Mouse (Mus musculus) heart, embryonic 14.5 days (tissue): ENCODE results near the gene Zbtb46. TPM values are rescaled to one million over a fixed set of nuclear protein-coding genes. Genes with fewer than 3 reads are reported as not detected.

Experiments used
- ATAC-seq: fragments of 200-750 bp; cut with Nextera tagmentation; 2 replicates; pipeline ENCODE4 v1.8.0; 2017; ENCODE audit warnings: low read depth, moderate TSS enrichment; ENCODE audit not compliant: insufficient number of reproducible peaks, insufficient read depth, low FRiP score
- H3K27ac ChIP-seq, 2 experiments: fragments of 200-500 bp in 1 of 2; fragments of 300-500 bp in 1 of 2; sonication (generic) in 1 of 2; replicated peaks in 1 of 2; 2 replicates each; pipeline ENCODE4 v1.5.1; 2012 to 2014; ENCODE audit warnings: low read depth in 2 of 2, low read length in 2 of 2, control low read depth in 1 of 2, mild to moderate bottlenecking in 1 of 2, mixed read lengths in 1 of 2; ENCODE audit not compliant: control insufficient read depth in 1 of 2, insufficient read depth in 1 of 2
- H3K27me3 ChIP-seq: fragments of 300-500 bp; sonication (generic); 2 replicates; pipeline ENCODE4 v1.6.1; 2014; ENCODE audit warnings: mild to moderate bottlenecking, low read length, control low read depth; ENCODE audit not compliant: control insufficient read depth, insufficient read depth
- H3K36me3 ChIP-seq: fragments of 300-500 bp; sonication (generic); 2 replicates; pipeline ENCODE4 v1.6.1; 2014; ENCODE audit warnings: mild to moderate bottlenecking, control low read depth, low read length, mixed read lengths; ENCODE audit not compliant: control insufficient read depth, insufficient read depth
- H3K4me1 ChIP-seq, 2 experiments: fragments of 200-500 bp in 1 of 2; fragments of 300-500 bp in 1 of 2; sonication (generic) in 1 of 2; 2 replicates each; pipeline ENCODE4 v1.6.1; 2012 to 2014; ENCODE audit warnings: low read length in 2 of 2, control low read depth in 1 of 2, mixed read lengths in 1 of 2; ENCODE audit not compliant: control insufficient read depth in 2 of 2, insufficient read depth in 2 of 2
- H3K4me2 ChIP-seq: fragments of 300-500 bp; sonication (generic); 2 replicates; pipeline ENCODE4 v1.6.1; 2014; ENCODE audit warnings: mild to moderate bottlenecking, low read length
- H3K4me3 ChIP-seq, 2 experiments: fragments of 200-500 bp in 1 of 2; fragments of 300-500 bp in 1 of 2; sonication (generic) in 1 of 2; 2 replicates each; pipeline ENCODE4 v1.5.1; 2012 to 2014; ENCODE audit warnings: low read length in 2 of 2, mild to moderate bottlenecking in 2 of 2, control low read depth in 1 of 2, low read depth in 1 of 2, moderate library complexity in 1 of 2; ENCODE audit not compliant: control insufficient read depth in 1 of 2, insufficient read depth in 1 of 2
- H3K9ac ChIP-seq: fragments of 300-500 bp; sonication (generic); 2 replicates; pipeline ENCODE4 v1.6.1; 2014; ENCODE audit warnings: mild to moderate bottlenecking, low read length
- H3K9me3 ChIP-seq: fragments of 300-500 bp; sonication (generic); 2 replicates; pipeline ENCODE4 v1.6.1; 2016; ENCODE audit warnings: low read length, control low read depth; ENCODE audit not compliant: control insufficient read depth
- WGBS: fragments of 180-500 bp; shearing (Covaris S2); extraction: QIAGEN DNeasy Blood & Tissue Kit; methylation state at CpG from one replicate; pipeline ENCODE4 v1.1.7; 2014; 5-methylcytosine and 5-hydroxymethylcytosine counted together
- polyA plus RNA-seq: library from polyadenylated mRNA; unstranded; fragments of >200 nt; fragmentation: Nextera tagmentation; extraction: Ambion mirVana; gene quantifications from 2 replicates; pipeline ENCODE4 v1.2.1, GENCODE M21; 2014

The Zbtb46 gene
- polyA plus RNA-seq, 1 experiment from 2014 or later, result 8.8 TPM

- Histone ChIP-seq H3K36me3 (peaks cover 99% of the 10 kb centered on the region), H3K9ac (no peak overlapping the region)
Observed at GRCm38 (mm10) chr2:181356780-181357179, 102.4 kb downstream of the Zbtb46 start.

GRCm38 (mm10) chr2:181342766-181343165, 116.5 kb downstream of the Zbtb46 start:
- Histone ChIP-seq H3K9ac (no peak overlapping the region), H3K9me3 (no peaks in the 10 kb centered on the region), H3K36me3 (peaks cover 72% of the 10 kb centered on the region)

More at GRCm38 (mm10) chr2:181356780-181357179, 102.4 kb downstream of the Zbtb46 start:
- no peaks in the 10 kb centered on the region for H3K27me3 ChIP-seq
- H3K4me3 ChIP-seq, result no peak overlapping the region
- no peak overlapping the region for H3K27ac ChIP-seq
- H3K4me2 ChIP-seq, result no peak overlapping the region
- WGBS, result 68% methylated on average over 3 of the region's 3 CpGs
- no peak for ATAC-seq
- no peaks in the 10 kb centered on the region for H3K9me3 ChIP-seq
- no peaks in the 10 kb centered on the region for H3K4me1 ChIP-seq

GRCm38 (mm10) chr2:181340426-181340825, 118.8 kb downstream of the Zbtb46 start:
- Histone ChIP-seq H3K27ac (no peak overlapping the region), H3K27me3 (no peaks in the 10 kb centered on the region), H3K4me1 (peaks cover 11 to 17% of the 10 kb centered on the region in 2 experiments; a peak in 3 of 4 replicates), H3K4me3 (no peak overlapping the region), H3K4me2 (no peak overlapping the region), H3K9ac (no peak overlapping the region), H3K9me3 (no peaks in the 10 kb centered on the region), H3K36me3 (peaks cover 72% of the 10 kb centered on the region)
- no peak for ATAC-seq
- WGBS, result 85% methylated on average over 4 of the region's 4 CpGs

More at GRCm38 (mm10) chr2:181342766-181343165, 116.5 kb downstream of the Zbtb46 start:
- Histone ChIP-seq H3K4me2 (0 out of 2 replicates have a peak overlapping the region, but pooled peaks have one; percentile 9), H3K4me3 (no peak overlapping the region), H3K4me1 (peaks cover 11 to 17% of the 10 kb centered on the region in 2 experiments; a peak in 3 of 4 replicates), H3K27ac (peak overlapping the region; percentile 52 to 82), H3K27me3 (no peaks in the 10 kb centered on the region)
- peak; percentile 82 for ATAC-seq
- whole genome bisulfite sequencing, result 35% methylated on average over 6 of the region's 6 CpGs

Other genes starting within 250 kb of the Zbtb46 start
- 0.08 and 0.09 TPM in 2 replicates for gene Srms, start 246.2 kb downstream of the Zbtb46 start, polyA plus RNA-seq
- not detected in 2 replicates for gene Fndc11, start 239.4 kb downstream of the Zbtb46 start, polyA plus RNA-seq
- 1.3 and 1.6 TPM in 2 replicates for gene Helz2, start 217.4 kb downstream of the Zbtb46 start, polyA plus RNA-seq
- 9.1 and 9.9 TPM in 2 replicates for gene Gmeb2, start 171.4 kb downstream of the Zbtb46 start, polyA plus RNA-seq
- 0.24 and 3.6 TPM in 2 replicates for gene Stmn3, start 144.9 kb downstream of the Zbtb46 start, polyA plus RNA-seq
- gene Rtel1, start 139.7 kb downstream of the Zbtb46 start, polyA plus RNA-seq, result 21.1 and 25.3 TPM in 2 replicates
- 26.3 and 26.5 TPM in 2 replicates for gene Zgpat, start 94.5 kb downstream of the Zbtb46 start, polyA plus RNA-seq
- 42.8 and 46.9 TPM in 2 replicates for gene Arfrp1, start 94.0 kb downstream of the Zbtb46 start, polyA plus RNA-seq
- 13.6 and 13.7 TPM in 2 replicates for gene Lime1, start 79.3 kb downstream of the Zbtb46 start, polyA plus RNA-seq
- gene Abhd16b, start 33.8 kb upstream of the Zbtb46 start, polyA plus RNA-seq, result 0.18 and 0.19 TPM in 2 replicates
- 128 and 139 TPM in 2 replicates for gene Tpd52l2, start 37.7 kb upstream of the Zbtb46 start, polyA plus RNA-seq
- gene Dnajc5, start 61.1 kb upstream of the Zbtb46 start, polyA plus RNA-seq, result 69.8 and 81.3 TPM in 2 replicates
- 72.1 and 72.2 TPM in 2 replicates for gene Uckl1, start 125.5 kb upstream of the Zbtb46 start, polyA plus RNA-seq
- 41.1 and 43.0 TPM in 2 replicates for gene Prpf6, start 132.4 kb upstream of the Zbtb46 start, polyA plus RNA-seq
- 29.3 and 32.0 TPM in 2 replicates for gene Zfp512b, start 133.4 kb upstream of the Zbtb46 start, polyA plus RNA-seq
- 13.3 and 14.0 TPM in 2 replicates for gene Samd10, start 139.8 kb upstream of the Zbtb46 start, polyA plus RNA-seq
- gene Gm29797, start 197.6 kb upstream of the Zbtb46 start, polyA plus RNA-seq, result not detected in 2 replicates
- gene Sox18, start 212.2 kb upstream of the Zbtb46 start, polyA plus RNA-seq, result 44.1 and 49.2 TPM in 2 replicates
- 20.5 and 21.8 TPM in 2 replicates for gene Tcea2, start 220.9 kb upstream of the Zbtb46 start, polyA plus RNA-seq
- 42.8 and 44.2 TPM in 2 replicates for gene Rgs19, start 234.6 kb upstream of the Zbtb46 start, polyA plus RNA-seq
- not detected in 2 replicates for gene Lkaaear1, start 239.0 kb upstream of the Zbtb46 start, polyA plus RNA-seq